Mouse (Mus musculus) neural tube, embryonic 12.5 days (tissue): ENCODE measurements at regions not wholly inside any gene's neighbourhood (a gene's known extent, or its start where the extent isn't known, plus 50 kb on each side); places are given as distances from the start of the nearest gene placed in this dataset.
"Not testable (repeated sequence)": the region's sequence is repeated elsewhere in the genome, so short reads cannot be mapped to it uniquely, and the experiment has no call there.

Experiments used
- ATAC-seq: fragments of 200-750 bp; cut with Nextera tagmentation; 2 replicates; pipeline ENCODE4 v1.8.0; 2017; ENCODE audit warnings: low read depth, mild to moderate bottlenecking, moderate TSS enrichment, moderate library complexity; ENCODE audit not compliant: low FRiP score
- H3K27ac ChIP-seq: fragments of 300-500 bp; sonication (generic); 2 replicates; pipeline ENCODE4 v1.5.1; 2016
- H3K27me3 ChIP-seq: fragments of 300-500 bp; sonication (generic); replicated peaks from 2 replicates; pipeline ENCODE4 v1.6.1; 2016; ENCODE audit warnings: mild to moderate bottlenecking
- H3K36me3 ChIP-seq: fragments of 300-500 bp; sonication (generic); 2 replicates; pipeline ENCODE4 v1.6.1; 2016; ENCODE audit warnings: mild to moderate bottlenecking
- H3K4me1 ChIP-seq: fragments of 300-500 bp; sonication (generic); 2 replicates; pipeline ENCODE4 v1.6.1; 2016
- H3K4me2 ChIP-seq: fragments of 300-500 bp; sonication (generic); replicated peaks from 2 replicates; pipeline ENCODE4 v1.6.1; 2016; ENCODE audit warnings: mild to moderate bottlenecking
- H3K4me3 ChIP-seq: fragments of 300-500 bp; sonication (generic); 2 replicates; pipeline ENCODE4 v1.5.1; 2016
- H3K9ac ChIP-seq: fragments of 300-500 bp; sonication (generic); 2 replicates; pipeline ENCODE4 v1.6.1; 2016; ENCODE audit warnings: mild to moderate bottlenecking
- H3K9me3 ChIP-seq: fragments of 300-500 bp; sonication (generic); 2 replicates; pipeline ENCODE4 v1.6.1; 2016; ENCODE audit warnings: mild to moderate bottlenecking
- WGBS: fragments of 180-500 bp; shearing (Covaris S2); methylation state at CpG from one replicate; pipeline ENCODE4 v1.1.7; 2016; 5-methylcytosine and 5-hydroxymethylcytosine counted together

- H3K9ac ChIP-seq = no peak overlapping the region
- no peaks in the 10 kb centered on the region for H3K4me1 ChIP-seq
- no peak overlapping the region for H3K4me3 ChIP-seq
- 78% methylated on average over 5 of the region's 5 CpGs for WGBS
- H3K4me2 ChIP-seq = no peak overlapping the region
- H3K36me3 ChIP-seq = no peaks in the 10 kb centered on the region
- no peaks in the 10 kb centered on the region for H3K27me3 ChIP-seq
- H3K27ac ChIP-seq = no peak overlapping the region
- ATAC-seq = no peak
- H3K9me3 ChIP-seq = no peaks in the 10 kb centered on the region
These were observed 785.8 kb upstream of the Pou3f3 start for GRCm38 (mm10) chr1:41909799-41910198.

DNA sequence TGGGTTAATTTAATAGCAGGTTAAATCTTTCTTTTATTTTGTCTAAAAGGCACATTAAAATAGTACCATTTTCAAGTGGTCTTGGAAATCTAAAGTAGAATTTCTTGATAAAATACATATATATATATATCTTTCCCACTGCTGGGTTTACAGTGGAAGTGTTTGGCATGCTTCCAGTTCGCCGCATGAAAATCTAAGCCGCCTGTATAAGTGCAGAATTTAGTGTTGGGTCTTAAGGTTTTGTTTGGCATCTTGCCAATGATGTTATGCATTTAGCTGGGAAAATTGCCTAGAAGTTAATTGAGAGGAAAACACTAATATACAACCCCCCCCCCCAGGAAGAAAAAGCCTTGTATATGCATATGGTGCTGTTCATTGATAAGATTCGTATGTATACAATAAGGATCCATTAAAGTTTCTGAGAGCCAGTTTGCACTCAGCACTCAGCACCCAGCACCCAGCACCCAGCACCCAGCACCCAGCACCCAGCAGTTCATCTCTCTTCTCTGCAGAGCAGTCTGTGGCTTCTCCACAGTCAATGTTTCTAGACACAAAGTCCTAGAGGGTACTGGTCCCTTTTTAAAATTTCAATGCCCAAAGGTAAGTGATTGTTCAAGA lies 778.7 kb upstream of the Pou3f3 start:
- Histone ChIP-seq H3K36me3 (no peaks in the 10 kb centered on the region), H3K9me3 (no peaks in the 10 kb centered on the region), H3K9ac (no peak overlapping the region), H3K4me1 (no peaks in the 10 kb centered on the region), H3K4me2 (no peak overlapping the region), H3K4me3 (no peak overlapping the region), H3K27ac (no peak overlapping the region), H3K27me3 (no peaks in the 10 kb centered on the region)
- 83% methylated on average over 4 of the region's 4 CpGs for whole genome bisulfite sequencing
- no peak for ATAC-seq

DNA sequence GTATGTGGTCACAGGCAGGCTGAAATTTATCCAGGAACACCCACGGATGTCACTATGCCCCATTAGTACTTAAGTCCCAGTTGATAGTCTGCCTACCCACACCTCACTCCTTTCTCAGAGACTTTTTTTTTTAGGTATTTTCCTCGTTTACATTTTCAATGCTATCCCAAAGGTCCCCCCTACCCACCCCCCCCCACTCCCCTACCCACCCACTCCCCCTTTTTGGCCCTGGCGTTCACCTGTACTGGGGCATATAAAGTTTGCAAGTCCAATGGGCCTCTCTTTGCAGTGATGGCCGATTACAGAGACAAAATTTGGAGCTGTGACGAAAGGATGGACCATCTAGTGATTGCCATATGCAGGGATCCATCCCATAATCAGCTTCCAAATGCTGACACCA lies 777.8 kb upstream of the Pou3f3 start:
- not testable (repeated sequence) for H3K36me3 ChIP-seq, H3K4me2 ChIP-seq, H3K9ac ChIP-seq, H3K27me3 ChIP-seq, H3K27ac ChIP-seq, H3K4me1 ChIP-seq, H3K4me3 ChIP-seq, H3K9me3 ChIP-seq
- ATAC-seq = 0 out of 2 replicates have a peak, but pooled peaks have one; percentile 53
- 80% methylated on average over 5 of the region's 5 CpGs for WGBS

DNA sequence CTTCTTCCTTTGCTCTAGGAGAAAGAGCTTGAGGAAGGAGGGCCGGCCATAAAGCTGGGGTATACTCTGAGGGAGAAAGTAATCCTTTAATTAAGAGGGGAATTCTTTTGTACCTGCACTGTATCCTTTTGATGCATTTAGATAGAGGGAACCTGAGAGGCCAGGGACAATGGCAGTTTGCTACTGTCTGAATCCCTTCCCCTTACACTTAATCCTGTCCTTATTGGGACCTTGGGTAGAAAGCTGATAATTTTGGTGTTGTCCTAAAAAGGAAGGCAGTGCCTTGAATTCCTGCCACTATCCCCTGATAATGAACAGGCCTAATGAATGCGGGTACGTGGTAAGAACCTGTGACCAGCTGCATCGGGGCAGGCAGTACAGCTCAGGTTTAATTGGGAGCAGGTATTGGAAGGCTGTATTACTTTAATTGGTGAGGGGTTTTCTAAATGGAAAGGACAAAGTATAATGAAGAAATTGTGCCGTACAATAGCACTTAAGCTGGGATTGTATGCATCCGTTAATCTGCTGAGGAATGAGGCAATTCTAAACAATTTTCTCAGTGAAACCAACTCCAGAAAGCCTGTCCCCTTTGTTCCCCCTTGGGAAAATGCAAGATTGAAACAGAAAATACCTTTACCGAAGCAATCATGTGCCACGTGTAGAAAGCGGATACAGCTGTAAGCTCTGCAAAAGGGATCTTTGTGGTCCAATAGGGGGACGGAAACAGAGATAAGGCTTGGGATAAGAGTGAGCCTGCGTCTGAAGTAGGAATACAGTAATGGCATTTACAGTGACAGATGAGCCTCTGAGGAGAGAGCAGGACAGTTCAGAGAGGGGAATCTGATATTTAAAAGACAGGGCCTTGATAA lies 776.9 kb upstream of the Pou3f3 start:
- H3K27ac ChIP-seq = no peak overlapping the region
- H3K4me1 ChIP-seq = no peaks in the 10 kb centered on the region
- 66% methylated on average over 11 of the region's 11 CpGs for WGBS
- H3K36me3 ChIP-seq = no peaks in the 10 kb centered on the region
- no peak overlapping the region for H3K4me3 ChIP-seq
- no peak for ATAC-seq
- H3K27me3 ChIP-seq = no peaks in the 10 kb centered on the region
- no peak overlapping the region for H3K9ac ChIP-seq
- H3K4me2 ChIP-seq = no peak overlapping the region
- no peaks in the 10 kb centered on the region for H3K9me3 ChIP-seq

DNA sequence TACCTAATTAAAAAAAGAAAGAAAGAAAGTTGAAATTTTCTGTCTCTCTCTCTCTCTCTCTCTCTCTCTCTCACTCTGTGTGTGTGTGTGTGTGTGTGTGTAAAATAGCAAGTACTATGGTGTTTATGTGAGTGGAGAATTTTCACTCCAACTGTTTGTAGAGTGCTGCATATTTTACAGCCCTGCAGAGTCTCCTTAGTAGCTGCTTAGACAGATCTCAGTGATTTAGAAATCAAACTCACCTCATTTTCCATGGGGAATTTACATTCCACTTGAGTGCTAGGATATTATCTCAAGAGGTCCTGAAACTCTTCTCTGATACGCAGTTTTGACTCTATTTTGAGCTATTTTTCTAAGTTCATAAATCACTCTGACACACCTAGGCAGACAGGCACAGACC lies 761.8 kb upstream of the Pou3f3 start:
- H3K36me3 ChIP-seq = no peaks in the 10 kb centered on the region
- H3K27ac ChIP-seq = no peak overlapping the region
- no peak for ATAC-seq
- H3K4me3 ChIP-seq = no peak overlapping the region
- H3K4me1 ChIP-seq = no peaks in the 10 kb centered on the region
- H3K27me3 ChIP-seq = no peaks in the 10 kb centered on the region
- no peak overlapping the region for H3K9ac ChIP-seq
- no peaks in the 10 kb centered on the region for H3K9me3 ChIP-seq
- WGBS = 90% methylated on average over 1 of the region's 1 CpGs
- no peak overlapping the region for H3K4me2 ChIP-seq

DNA sequence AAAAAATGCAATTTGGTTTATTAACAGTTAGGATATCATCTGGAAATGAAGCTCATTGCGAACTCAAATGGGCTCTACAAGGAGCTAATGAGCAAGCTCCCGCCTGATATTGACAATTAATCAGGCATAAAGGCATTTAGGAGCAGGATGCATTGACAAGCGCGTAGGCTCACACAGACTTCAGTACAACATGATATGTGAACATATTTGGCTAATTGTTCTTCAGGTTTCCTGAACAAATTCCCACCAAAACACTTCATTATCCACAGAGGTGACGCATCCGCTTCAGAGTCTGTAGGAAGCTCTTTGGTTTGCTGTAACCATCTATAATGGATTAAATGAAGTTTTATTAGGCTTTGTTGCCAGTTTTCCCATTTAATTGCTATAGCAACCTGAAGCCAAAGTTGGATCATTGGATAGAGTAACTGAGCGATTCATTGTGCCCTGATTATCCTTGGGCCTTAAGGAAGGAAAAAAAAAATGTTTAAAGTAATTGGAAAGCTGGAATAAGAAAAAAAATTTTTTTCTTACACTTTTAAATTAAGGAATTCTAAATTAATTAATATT lies 759.6 kb upstream of the Pou3f3 start:
- Histone ChIP-seq H3K36me3 (no peaks in the 10 kb centered on the region), H3K9me3 (no peaks in the 10 kb centered on the region), H3K27ac (no peak overlapping the region), H3K27me3 (no peaks in the 10 kb centered on the region), H3K9ac (no peak overlapping the region), H3K4me2 (no peak overlapping the region), H3K4me1 (no peaks in the 10 kb centered on the region), H3K4me3 (no peak overlapping the region)
- no peak for ATAC-seq
- 56% methylated on average over 7 of the region's 7 CpGs for WGBS

DNA sequence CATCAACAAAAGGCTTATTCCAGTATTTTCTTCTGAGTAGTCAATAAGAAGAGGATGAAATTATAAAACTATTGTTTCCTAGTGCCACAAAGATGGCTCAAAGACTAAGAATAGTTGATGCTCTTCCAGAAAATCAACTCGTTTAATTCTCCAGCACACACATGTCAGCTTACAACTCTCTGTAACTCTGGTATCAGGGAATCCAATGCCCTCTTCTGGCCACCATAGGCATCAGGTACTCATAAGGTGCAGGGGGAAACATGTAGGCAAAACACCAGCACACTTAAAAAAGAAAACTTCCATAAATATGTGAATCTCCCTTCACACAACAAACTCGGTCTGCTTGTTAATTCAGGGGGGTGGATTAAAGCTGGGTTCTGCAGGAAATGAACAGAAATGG lies 734.6 kb upstream of the Pou3f3 start:
- Histone ChIP-seq H3K9ac (no peak overlapping the region), H3K4me3 (no peak overlapping the region), H3K36me3 (no peaks in the 10 kb centered on the region), H3K27me3 (no peaks in the 10 kb centered on the region), H3K27ac (no peak overlapping the region), H3K4me2 (no peak overlapping the region), H3K4me1 (no peaks in the 10 kb centered on the region), H3K9me3 (no peaks in the 10 kb centered on the region)
- no peak for ATAC-seq
- WGBS = 71% methylated on average over 2 of the region's 2 CpGs

GRCm38 (mm10) chr1:41981545-41981944 lies 714.0 kb upstream of the Pou3f3 start:
- no peaks in the 10 kb centered on the region for H3K27me3 ChIP-seq
- no peaks in the 10 kb centered on the region for H3K9me3 ChIP-seq
- no peak overlapping the region for H3K9ac ChIP-seq
- no peak overlapping the region for H3K4me3 ChIP-seq
- no peaks in the 10 kb centered on the region for H3K36me3 ChIP-seq
- ATAC-seq = no peak
- no peak overlapping the region for H3K27ac ChIP-seq
- no peaks in the 10 kb centered on the region for H3K4me1 ChIP-seq
- 85% methylated on average over 5 of the region's 5 CpGs for WGBS
- no peak overlapping the region for H3K4me2 ChIP-seq

DNA sequence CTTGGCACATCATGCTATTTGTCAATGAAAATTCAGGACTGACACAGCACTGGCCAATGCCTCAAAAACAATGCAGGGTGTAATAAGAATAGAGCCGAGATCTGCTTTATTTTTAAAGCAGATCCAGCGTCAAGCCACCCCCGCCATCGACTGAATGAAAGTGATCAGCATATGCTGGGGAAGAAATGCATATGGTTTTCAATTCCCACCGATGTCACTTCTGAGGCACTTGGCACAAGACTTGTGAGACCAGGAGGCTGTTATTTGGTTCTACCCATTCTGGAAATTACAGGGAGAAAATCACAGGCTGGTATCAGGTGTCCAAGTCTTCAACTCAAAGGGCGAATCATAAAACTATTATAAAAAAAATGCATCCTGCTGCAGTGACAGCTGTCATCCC lies 689.3 kb upstream of the Pou3f3 start:
- Histone ChIP-seq H3K4me3 (no peak overlapping the region), H3K4me2 (no peak overlapping the region), H3K27me3 (no peaks in the 10 kb centered on the region), H3K36me3 (no peaks in the 10 kb centered on the region), H3K27ac (no peak overlapping the region), H3K9me3 (no peaks in the 10 kb centered on the region), H3K4me1 (no peaks in the 10 kb centered on the region), H3K9ac (no peak overlapping the region)
- WGBS = 85% methylated on average over 6 of the region's 6 CpGs
- no peak for ATAC-seq

DNA sequence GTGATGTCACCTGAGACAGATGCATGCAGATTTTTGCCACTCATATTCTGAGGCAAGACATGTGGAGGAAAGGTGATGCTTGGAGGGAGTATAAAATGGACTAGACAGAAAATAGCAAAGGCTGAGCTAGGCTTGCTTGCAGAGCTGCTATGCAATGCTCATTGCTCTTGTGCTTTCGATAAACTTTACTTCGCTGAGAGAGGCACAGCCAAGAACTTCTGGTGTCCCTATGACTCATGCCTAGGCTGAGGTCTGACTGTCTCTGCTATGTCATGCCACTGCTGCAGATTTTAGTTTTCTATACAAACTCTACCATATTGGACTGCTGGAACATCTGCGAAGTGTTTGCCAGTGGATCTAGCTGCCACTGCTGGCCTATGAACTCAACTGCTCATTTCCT lies 687.5 kb upstream of the Pou3f3 start:
- no peak overlapping the region for H3K4me3 ChIP-seq
- no peaks in the 10 kb centered on the region for H3K9me3 ChIP-seq
- H3K27me3 ChIP-seq = no peaks in the 10 kb centered on the region
- H3K4me1 ChIP-seq = no peaks in the 10 kb centered on the region
- no peak overlapping the region for H3K27ac ChIP-seq
- 93% methylated on average over 3 of the region's 3 CpGs for WGBS
- H3K36me3 ChIP-seq = no peaks in the 10 kb centered on the region
- no peak for ATAC-seq
- H3K9ac ChIP-seq = no peak overlapping the region
- H3K4me2 ChIP-seq = no peak overlapping the region

GRCm38 (mm10) chr1:42012911-42013310 lies 682.7 kb upstream of the Pou3f3 start:
- H3K4me2 ChIP-seq = no peak overlapping the region
- H3K9me3 ChIP-seq = no peaks in the 10 kb centered on the region
- H3K27me3 ChIP-seq = no peaks in the 10 kb centered on the region

DNA sequence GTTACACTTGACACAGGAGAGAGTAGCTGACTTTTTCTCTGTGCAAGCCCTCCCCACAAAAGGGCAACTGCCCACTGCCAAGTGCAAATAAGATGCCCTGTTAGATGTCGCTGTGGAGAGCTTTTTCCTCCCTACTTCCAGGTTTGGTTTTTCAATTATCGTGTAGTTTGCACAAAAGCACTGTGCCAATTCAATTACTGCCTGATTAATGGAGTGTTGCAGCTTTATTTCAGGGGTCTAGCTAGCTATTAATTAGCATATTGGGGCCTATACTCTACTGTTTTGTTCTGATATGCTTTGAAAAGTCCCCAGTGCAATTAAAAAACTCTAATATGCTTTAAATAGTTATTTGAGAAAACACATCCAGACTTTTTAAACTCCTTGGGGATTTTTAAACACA lies 676.6 kb upstream of the Pou3f3 start:
- no peak overlapping the region for H3K27ac ChIP-seq
- ATAC-seq = no peak

More at GRCm38 (mm10) chr1:42012911-42013310, 682.7 kb upstream of the Pou3f3 start:
- Histone ChIP-seq H3K9ac (no peak overlapping the region), H3K36me3 (no peaks in the 10 kb centered on the region), H3K27ac (no peak overlapping the region), H3K4me1 (no peaks in the 10 kb centered on the region), H3K4me3 (no peak overlapping the region)
- WGBS = 89% methylated on average over 3 of the region's 3 CpGs
- no peak for ATAC-seq

More for the DNA sequence above, 676.6 kb upstream of the Pou3f3 start:
- H3K9me3 ChIP-seq = peaks cover 6% of the 10 kb centered on the region; the same call in 1 of the 2 replicates
- WGBS = 49% methylated on average over 2 of the region's 2 CpGs
- no peaks in the 10 kb centered on the region for H3K27me3 ChIP-seq
- H3K4me1 ChIP-seq = no peaks in the 10 kb centered on the region
- no peak overlapping the region for H3K4me3 ChIP-seq
- H3K4me2 ChIP-seq = no peak overlapping the region
- no peak overlapping the region for H3K9ac ChIP-seq
- no peaks in the 10 kb centered on the region for H3K36me3 ChIP-seq
